In the genomic region with DNA sequence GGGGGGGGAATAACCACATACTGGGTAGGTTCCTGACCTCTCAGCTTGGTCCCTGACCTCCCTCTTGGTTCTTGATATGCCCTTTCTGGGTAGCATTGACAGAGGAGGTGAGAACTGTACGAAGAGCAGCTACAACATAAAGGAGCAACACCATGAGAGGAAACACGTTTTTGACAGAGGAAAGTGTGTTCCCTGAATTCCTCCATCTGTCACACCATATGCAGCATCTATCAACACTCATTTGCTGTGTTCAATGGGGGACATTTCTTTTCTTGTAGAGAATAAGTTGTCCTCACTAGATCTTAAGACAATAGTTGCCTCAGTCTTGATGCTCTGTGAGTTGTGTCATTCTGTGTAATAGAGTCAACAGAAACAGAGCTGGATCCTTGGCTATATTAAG, we compare ENCODE assay signal across 18 mouse cellular contexts.
"Had no signal": no experiment of that assay in that cellular context is flagged by ENCODE, and none has a peak within 500 bp of the region (broad histone marks: within the 10 kb centered on the region; RNA-seq: fewer than 3 reads in every experiment).

No protein-coding gene starts in this region.

- H3K9ac ChIP-seq: lung, embryonic 14.5 days; midbrain, embryonic 12.5 days; neural tube, embryonic 13.5 days; neural tube, embryonic 15.5 days had no signal

- H3K4me2 ChIP-seq: lung, embryonic 14.5 days; midbrain, embryonic 12.5 days; neural tube, embryonic 13.5 days; neural tube, embryonic 15.5 days had no signal

- H3K36me3 ChIP-seq: midbrain, embryonic 10.5 days; midbrain, embryonic 12.5 days; neural tube, embryonic 13.5 days; neural tube, embryonic 15.5 days had no signal

- H3K9me3 ChIP-seq: midbrain, embryonic 10.5 days; midbrain, embryonic 12.5 days; neural tube, embryonic 13.5 days; neural tube, embryonic 15.5 days had no signal

- H3K27ac ChIP-seq: midbrain, embryonic 10.5 days; midbrain, embryonic 12.5 days; neural tube, embryonic 13.5 days; neural tube, embryonic 15.5 days had no signal

- ATAC-seq: midbrain, embryonic 16.5 days had no signal

- DNase-seq: lung, embryonic 14.5 days; lung, postnatal 10 days; lung, postnatal 4 days; midbrain, embryonic 14.5 days; retina, postnatal 1 day; right cerebral cortex, adult 18-20 months; right cerebral cortex, postnatal 25 days; right cerebral cortex, postnatal 4 days; spleen, adult 18-20 months; thymus, adult 18-20 months; thymus, postnatal 14 days; thymus, postnatal 36 days had no signal

- H3K4me3 ChIP-seq: midbrain, embryonic 10.5 days; midbrain, embryonic 12.5 days; myocyte; neural tube, embryonic 13.5 days; neural tube, embryonic 15.5 days had no signal

- H3K27me3 ChIP-seq: midbrain, embryonic 12.5 days; neural tube, embryonic 13.5 days; neural tube, embryonic 15.5 days had no signal

- H3K4me1 ChIP-seq: midbrain, embryonic 10.5 days; midbrain, embryonic 12.5 days; neural tube, embryonic 13.5 days; neural tube, embryonic 15.5 days had no signal
